Mouse (Mus musculus): Measurements from ENCODE around the gene Tmem260. TPM values are rescaled to one million over a fixed set of nuclear protein-coding genes. Genes with fewer than 3 reads are reported as not detected.

Gene Tmem260
- polyA plus RNA-seq, 1 experiment from 2014 or later: 13.3 TPM

- Histone ChIP-seq H3K4me3 (replicated peaks; ENCODE audit: low read depth, low read length) (no peak overlapping the region), H3K9ac (ENCODE audit: low read depth, low read length) (no peak overlapping the region), H3K4me2 (ENCODE audit: low read length) (no peak overlapping the region), H3K4me1 (replicated peaks; ENCODE audit: insufficient read depth, low read length) (no peaks in the 10 kb centered on the region), H3K27me3 (ENCODE audit: insufficient read depth, low read length) (no peaks in the 10 kb centered on the region), H3K27ac (no peak overlapping the region), H3K9me3 (replicated peaks; ENCODE audit: low read length) (no peaks in the 10 kb centered on the region), H3K36me3 (ENCODE audit: insufficient read depth, low read length) (0 out of 2 replicates have a peak, but pooled peaks cover 13% of the 10 kb centered on the region)
- TF ChIP-seq CTCF (IDR thresholded peaks at IDR 0.05; ENCODE audit: low read depth): no peak
- DNase-seq (ENCODE audit: low spot score) (peak; percentile 19), ATAC-seq (replicated peaks; ENCODE audit: low FRiP score, low read depth) (no peak)
- 72% methylated on average over 12 of the region's 12 CpGs for WGBS
Observed at GRCm38 (mm10) chr14:48456305-48457092, 10.6 kb downstream of the Tmem260 start.

GRCm38 (mm10) chr14:48457288-48457938, 11.5 kb downstream of the Tmem260 start:
- TF ChIP-seq CTCF (IDR thresholded peaks at IDR 0.05; ENCODE audit: low read depth): no peak
- H3K4me2 ChIP-seq (ENCODE audit: low read length): no peak overlapping the region
- no peaks in the 10 kb centered on the region for H3K27me3 ChIP-seq (ENCODE audit: insufficient read depth, low read length)
- no peak overlapping the region for H3K4me3 ChIP-seq (replicated peaks; ENCODE audit: low read depth, low read length)
- no peaks in the 10 kb centered on the region for H3K4me1 ChIP-seq (replicated peaks; ENCODE audit: insufficient read depth, low read length)
- 89% methylated on average over 16 of the region's 16 CpGs for WGBS
- no peak overlapping the region for H3K9ac ChIP-seq (ENCODE audit: low read depth, low read length)
- H3K9me3 ChIP-seq (replicated peaks; ENCODE audit: low read length): no peaks in the 10 kb centered on the region
- 0 out of 2 replicates have a peak, but pooled peaks cover 8% of the 10 kb centered on the region for H3K36me3 ChIP-seq (ENCODE audit: insufficient read depth, low read length)
- no peak for ATAC-seq (replicated peaks; ENCODE audit: low FRiP score, low read depth)
- DNase-seq (ENCODE audit: low spot score): no peak
- no peak overlapping the region for H3K27ac ChIP-seq

GRCm38 (mm10) chr14:48458901-48459300, 13.0 kb downstream of the Tmem260 start:
- Histone ChIP-seq H3K4me1 (replicated peaks; ENCODE audit: insufficient read depth, low read length) (no peaks in the 10 kb centered on the region), H3K4me2 (ENCODE audit: low read length) (no peak overlapping the region), H3K9ac (ENCODE audit: low read depth, low read length) (no peak overlapping the region), H3K9me3 (replicated peaks; ENCODE audit: low read length) (no peaks in the 10 kb centered on the region), H3K4me3 (replicated peaks; ENCODE audit: low read depth, low read length) (no peak overlapping the region), H3K27me3 (ENCODE audit: insufficient read depth, low read length) (no peaks in the 10 kb centered on the region), H3K36me3 (ENCODE audit: insufficient read depth, low read length) (0 out of 2 replicates have a peak, but pooled peaks cover 3% of the 10 kb centered on the region), H3K27ac (no peak overlapping the region)
- DNase-seq (ENCODE audit: low spot score) (peak; percentile 33), ATAC-seq (replicated peaks; ENCODE audit: low FRiP score, low read depth) (no peak)
- WGBS: 64% methylated on average over 9 of the region's 9 CpGs
- TF ChIP-seq CTCF (IDR thresholded peaks at IDR 0.05; ENCODE audit: low read depth): no peak

- H3K4me3 ChIP-seq (replicated peaks; ENCODE audit: low read depth, low read length): no peak overlapping the region
- no peak overlapping the region for H3K27ac ChIP-seq
- WGBS: 42% methylated on average over 7 of the region's 7 CpGs
- no peak overlapping the region for H3K4me2 ChIP-seq (ENCODE audit: low read length)
- no peak overlapping the region for H3K9ac ChIP-seq (ENCODE audit: low read depth, low read length)
- H3K4me1 ChIP-seq (replicated peaks; ENCODE audit: insufficient read depth, low read length): no peaks in the 10 kb centered on the region
- no peaks in the 10 kb centered on the region for H3K9me3 ChIP-seq (replicated peaks; ENCODE audit: low read length)
- no peaks in the 10 kb centered on the region for H3K27me3 ChIP-seq (ENCODE audit: insufficient read depth, low read length)
- TF ChIP-seq CTCF (IDR thresholded peaks at IDR 0.05; ENCODE audit: low read depth): no peak
- ATAC-seq (replicated peaks; ENCODE audit: low FRiP score, low read depth): no peak
- H3K36me3 ChIP-seq (ENCODE audit: insufficient read depth, low read length): no peaks in the 10 kb centered on the region
- peak; percentile 68 for DNase-seq (ENCODE audit: low spot score)
Observed at GRCm38 (mm10) chr14:48468339-48468738, 22.4 kb downstream of the Tmem260 start.

- H3K36me3 ChIP-seq (ENCODE audit: insufficient read depth, low read length): 0 out of 2 replicates have a peak, but pooled peaks cover 2% of the 10 kb centered on the region
- ATAC-seq (replicated peaks; ENCODE audit: low FRiP score, low read depth) (no peak), DNase-seq (ENCODE audit: low spot score) (no peak)
- no peaks in the 10 kb centered on the region for H3K9me3 ChIP-seq (replicated peaks; ENCODE audit: low read length)
- no peaks in the 10 kb centered on the region for H3K4me1 ChIP-seq (replicated peaks; ENCODE audit: insufficient read depth, low read length)
- H3K4me2 ChIP-seq (ENCODE audit: low read length): no peak overlapping the region
- H3K27ac ChIP-seq: no peak overlapping the region
- 85% methylated on average over 10 of the region's 10 CpGs for WGBS
- no peaks in the 10 kb centered on the region for H3K27me3 ChIP-seq (ENCODE audit: insufficient read depth, low read length)
- no peak overlapping the region for H3K4me3 ChIP-seq (replicated peaks; ENCODE audit: low read depth, low read length)
- H3K9ac ChIP-seq (ENCODE audit: low read depth, low read length): no peak overlapping the region
- no peak for TF ChIP-seq CTCF (IDR thresholded peaks at IDR 0.05; ENCODE audit: low read depth)
Observed at GRCm38 (mm10) chr14:48470742-48471487, 25.0 kb downstream of the Tmem260 start.

- WGBS: 84% methylated on average over 9 of the region's 9 CpGs
- Histone ChIP-seq H3K4me3 (replicated peaks; ENCODE audit: low read depth, low read length) (no peak overlapping the region), H3K9me3 (replicated peaks; ENCODE audit: low read length) (no peaks in the 10 kb centered on the region), H3K4me2 (ENCODE audit: low read length) (no peak overlapping the region), H3K27me3 (ENCODE audit: insufficient read depth, low read length) (no peaks in the 10 kb centered on the region), H3K4me1 (replicated peaks; ENCODE audit: insufficient read depth, low read length) (no peaks in the 10 kb centered on the region), H3K9ac (ENCODE audit: low read depth, low read length) (no peak overlapping the region), H3K36me3 (ENCODE audit: insufficient read depth, low read length) (0 out of 2 replicates have a peak, but pooled peaks cover 2% of the 10 kb centered on the region), H3K27ac (no peak overlapping the region)
- no peak for TF ChIP-seq CTCF (IDR thresholded peaks at IDR 0.05; ENCODE audit: low read depth)
- ATAC-seq (replicated peaks; ENCODE audit: low FRiP score, low read depth): no peak
- no peak for DNase-seq (ENCODE audit: low spot score)
Observed at GRCm38 (mm10) chr14:48472179-48472578, 26.3 kb downstream of the Tmem260 start.
